Mouse (Mus musculus) brown adipose tissue, adult 24 weeks (tissue): ENCODE data around the gene Mrpl40. TPM values are rescaled to one million over a fixed set of nuclear protein-coding genes. Genes with fewer than 3 reads are reported as not detected.
"Not testable (repeated sequence)": the region's sequence is repeated elsewhere in the genome, so short reads cannot be mapped to it uniquely, and the experiment has no call there.

Experiments used
- H3K27ac ChIP-seq: fragments of 200-500 bp; replicated peaks from 2 replicates; pipeline ENCODE4 v1.5.1; 2012; ENCODE audit warnings: low read depth, mild to moderate bottlenecking, low read length
- H3K4me1 ChIP-seq: fragments of 200-500 bp; 2 replicates; pipeline ENCODE4 v1.6.1; 2012; ENCODE audit warnings: low read length, mixed read lengths; ENCODE audit not compliant: control insufficient read depth, insufficient read depth, insufficient read length
- H3K4me3 ChIP-seq: fragments of 200-500 bp; 2 replicates; pipeline ENCODE4 v1.5.1; 2012; ENCODE audit warnings: low read depth, mild to moderate bottlenecking, low read length, moderate library complexity; ENCODE audit not compliant: insufficient read depth
- polyA plus RNA-seq: library from polyadenylated mRNA; stranded (reverse); fragments of >200 nt; gene quantifications from 2 replicates; pipeline ENCODE4 v1.2.4, GENCODE M21; 2012; ENCODE audit not compliant: missing spikeins, insufficient read depth, insufficient read length

Gene Mrpl40
- polyA plus RNA-seq = 90.0 and 124 TPM in 2 replicates

DNA sequence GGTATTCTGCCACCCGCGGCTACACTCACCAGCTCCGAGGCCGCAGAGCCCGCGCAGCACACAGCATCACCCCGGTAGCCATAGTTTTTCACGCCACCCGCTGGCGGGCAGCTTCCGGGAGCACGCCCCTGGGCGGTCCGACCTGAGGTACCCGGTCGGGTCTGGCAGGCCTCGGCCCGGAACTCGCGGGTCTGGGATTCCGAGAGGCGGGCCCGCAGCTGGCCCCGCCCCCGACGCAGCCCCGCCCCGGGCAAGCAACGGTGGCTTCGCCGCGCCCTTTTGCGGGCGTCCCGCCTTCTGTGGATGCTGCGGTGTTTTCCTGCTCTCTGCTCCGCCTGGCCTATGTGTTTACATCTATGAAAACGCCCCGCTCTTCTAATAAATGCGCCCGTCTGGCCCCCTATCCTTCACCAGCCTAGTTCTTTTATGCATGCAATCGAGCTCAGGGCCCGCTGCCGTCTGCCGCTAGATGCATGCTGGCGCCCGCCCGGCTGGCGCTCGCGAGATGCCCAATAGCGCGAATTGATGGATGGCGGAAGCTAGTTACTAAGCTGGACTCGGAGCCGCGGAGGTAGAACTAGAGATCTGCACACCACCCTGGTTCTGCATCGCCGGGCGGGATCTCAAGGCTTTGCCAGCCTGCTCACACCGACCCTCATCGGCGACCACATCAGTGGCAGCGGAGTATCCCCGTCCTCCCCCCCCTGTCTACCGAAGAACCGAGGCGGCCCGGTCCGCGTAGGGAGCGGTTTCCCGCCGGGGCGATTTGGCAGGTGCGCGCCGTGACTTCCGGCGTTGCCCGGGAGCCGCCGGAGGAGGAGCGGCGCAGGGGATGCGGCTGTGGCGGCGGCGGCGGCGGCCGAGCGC, at the start of gene Mrpl40, which contains the start of gene Hira:
Gene Mrpl40 (minus strand): TSS at position 421 of the 867 bp plus-strand sequence.
Gene Hira (plus strand): TSS at position 596 of the 867 bp plus-strand sequence.
- no peaks in the 10 kb centered on the region for H3K4me1 ChIP-seq
- H3K27ac ChIP-seq = peak within 1 kb of the TSS; percentile 78
- peak within 1 kb of the TSS; percentile 83 for H3K4me3 ChIP-seq

GRCm38 (mm10) chr16:18921771-18922170, 45.1 kb upstream of the Mrpl40 start:
- 0 out of 2 replicates have a peak, but pooled peaks cover 3% of the 10 kb centered on the region for H3K4me1 ChIP-seq
- H3K4me3 ChIP-seq = no peak overlapping the region
- H3K27ac ChIP-seq = peak overlapping the region; percentile 82

- no peaks in the 10 kb centered on the region for H3K4me1 ChIP-seq
- no peak overlapping the region for H3K4me3 ChIP-seq
- no peak overlapping the region for H3K27ac ChIP-seq
Measured at GRCm38 (mm10) chr16:18916064-18916463, 39.4 kb upstream of the Mrpl40 start.

- H3K4me1 ChIP-seq = no peaks in the 10 kb centered on the region
Measured at GRCm38 (mm10) chr16:18905648-18906047, 29.0 kb upstream of the Mrpl40 start.

DNA sequence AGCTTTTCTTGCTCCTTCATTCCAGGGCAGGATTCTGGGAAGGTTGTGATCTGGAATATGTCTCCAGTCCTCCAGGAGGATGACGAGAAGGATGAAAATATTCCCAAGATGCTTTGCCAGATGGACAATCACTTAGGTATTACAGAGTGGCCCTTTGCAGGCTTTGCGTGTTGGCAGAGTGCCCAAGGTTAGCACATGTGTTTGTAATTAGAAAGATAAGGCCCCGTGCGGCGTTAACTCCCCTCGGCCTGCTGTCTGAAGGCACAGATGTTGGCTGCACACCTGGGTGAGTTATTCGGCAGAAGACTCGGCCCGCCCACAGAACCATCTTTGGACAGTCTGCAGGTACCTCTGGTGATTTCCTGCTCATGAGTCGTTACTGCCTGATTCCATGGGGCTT, 19.8 kb upstream of the Mrpl40 start:
- Histone ChIP-seq H3K4me3 (no peak overlapping the region), H3K27ac (no peak overlapping the region), H3K4me1 (no peaks in the 10 kb centered on the region)

More at GRCm38 (mm10) chr16:18905648-18906047, 29.0 kb upstream of the Mrpl40 start:
- Histone ChIP-seq H3K4me3 (no peak overlapping the region), H3K27ac (no peak overlapping the region)

DNA sequence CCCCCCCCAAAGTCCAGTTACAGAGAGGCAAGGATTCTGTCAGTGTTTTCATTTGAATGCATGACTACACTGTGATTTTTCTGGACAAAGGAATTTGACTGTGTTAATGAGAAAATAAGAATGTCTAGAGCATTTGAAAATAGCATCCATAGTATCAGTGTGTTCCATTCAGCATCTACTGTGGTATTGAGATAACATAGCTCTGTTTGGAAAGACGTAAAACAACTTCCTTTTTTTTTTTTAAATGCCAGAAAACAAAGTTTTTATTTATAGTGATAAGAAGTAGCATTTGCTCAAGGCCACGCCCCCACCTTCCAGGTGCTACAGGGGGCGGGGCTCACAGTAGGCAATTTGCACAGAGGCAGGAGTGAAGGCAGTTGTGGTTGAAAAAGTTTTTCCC, 18.6 kb upstream of the Mrpl40 start:
- Histone ChIP-seq H3K4me3 (no peak overlapping the region), H3K27ac (no peak overlapping the region), H3K4me1 (no peaks in the 10 kb centered on the region)

DNA sequence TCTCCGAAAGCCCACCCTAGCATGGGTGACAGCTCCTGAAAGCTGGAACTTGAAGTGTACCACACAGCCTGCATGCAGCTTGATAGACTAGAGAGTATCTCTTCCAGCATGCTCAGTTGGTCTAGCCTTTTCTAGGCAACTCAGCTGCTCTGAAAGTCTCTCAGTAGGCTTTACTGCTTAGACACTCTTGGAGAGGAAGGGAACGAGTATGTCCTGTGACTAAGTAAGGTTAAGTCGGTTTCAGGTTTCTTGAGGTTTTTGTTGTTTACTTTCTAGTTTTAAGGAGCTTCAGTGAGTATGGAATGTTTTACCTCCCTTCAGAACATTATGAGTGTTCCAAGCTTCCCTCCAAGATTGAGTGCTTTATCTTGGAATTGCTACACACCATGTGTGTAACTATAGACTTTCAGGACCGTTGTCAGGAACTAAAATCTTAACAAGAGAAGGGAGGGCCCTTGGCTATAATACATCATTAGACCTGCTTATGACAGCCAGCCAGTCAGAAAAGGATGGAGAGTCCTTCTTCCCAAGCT, 17.2 kb upstream of the Mrpl40 start:
- no peak overlapping the region for H3K27ac ChIP-seq
- no peak overlapping the region for H3K4me3 ChIP-seq

DNA sequence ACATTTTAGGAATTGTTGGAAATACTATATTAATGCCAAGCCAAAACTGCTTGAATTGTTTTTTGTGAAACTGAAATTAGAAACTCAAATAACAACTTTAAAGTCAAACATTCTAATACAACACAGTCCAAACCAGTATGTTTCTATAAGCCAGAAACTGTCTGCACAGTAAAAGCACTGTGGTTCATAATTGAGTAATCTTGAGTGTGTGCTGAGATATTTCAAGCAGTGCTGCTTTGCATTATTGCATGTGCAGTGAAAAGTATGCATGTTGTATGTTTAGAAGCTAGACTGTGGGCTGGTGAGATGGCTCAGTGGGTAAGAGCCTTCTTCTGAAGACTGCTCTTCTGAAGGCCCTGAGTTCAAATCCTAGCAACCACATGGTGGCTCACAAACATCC, 7.4 kb upstream of the Mrpl40 start:
- Histone ChIP-seq H3K4me1 (peaks cover 4% of the 10 kb centered on the region; the same call in 1 of the 2 replicates), H3K27ac (no peak overlapping the region), H3K4me3 (no peak overlapping the region)

More for the DNA sequence above, 17.2 kb upstream of the Mrpl40 start:
- no peaks in the 10 kb centered on the region for H3K4me1 ChIP-seq

GRCm38 (mm10) chr16:18878091-18878720, 1.5 kb upstream of the Mrpl40 start:
- Histone ChIP-seq H3K27ac (no peak overlapping the region), H3K4me1 (no peaks in the 10 kb centered on the region), H3K4me3 (peak overlapping the region; percentile 83)

- Histone ChIP-seq H3K4me1 (no peaks in the 10 kb centered on the region), H3K4me3 (peak overlapping the region; percentile 83)
Measured at GRCm38 (mm10) chr16:18877386-18878090, 876 bp upstream of the Mrpl40 start.

DNA sequence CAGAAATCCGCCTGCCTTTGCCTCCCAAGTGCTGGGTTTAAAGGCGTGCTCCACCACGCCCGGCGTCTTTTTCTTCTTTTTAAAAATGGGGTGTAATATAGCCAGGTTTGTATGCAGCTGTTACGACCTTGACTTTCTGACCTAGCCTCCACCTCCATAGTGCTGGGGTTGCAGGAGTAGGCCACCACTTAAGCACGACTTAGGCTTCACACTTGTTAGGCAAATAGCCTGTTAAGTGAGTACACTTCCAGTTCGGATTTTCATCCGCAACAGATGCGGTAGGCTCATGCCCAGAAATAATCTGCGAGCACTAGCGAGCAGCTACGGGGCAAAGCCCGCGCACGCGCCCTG, 596 bp downstream of the Mrpl40 start:
- Histone ChIP-seq H3K4me1 (no peaks in the 10 kb centered on the region), H3K27ac (0 out of 2 replicates have a peak overlapping the region, but pooled peaks have one; percentile 1), H3K4me3 (peak overlapping the region; percentile 83)

More at GRCm38 (mm10) chr16:18877386-18878090, 876 bp upstream of the Mrpl40 start:
- peak overlapping the region; percentile 25; the same call in 1 of the 2 replicates for H3K27ac ChIP-seq

DNA sequence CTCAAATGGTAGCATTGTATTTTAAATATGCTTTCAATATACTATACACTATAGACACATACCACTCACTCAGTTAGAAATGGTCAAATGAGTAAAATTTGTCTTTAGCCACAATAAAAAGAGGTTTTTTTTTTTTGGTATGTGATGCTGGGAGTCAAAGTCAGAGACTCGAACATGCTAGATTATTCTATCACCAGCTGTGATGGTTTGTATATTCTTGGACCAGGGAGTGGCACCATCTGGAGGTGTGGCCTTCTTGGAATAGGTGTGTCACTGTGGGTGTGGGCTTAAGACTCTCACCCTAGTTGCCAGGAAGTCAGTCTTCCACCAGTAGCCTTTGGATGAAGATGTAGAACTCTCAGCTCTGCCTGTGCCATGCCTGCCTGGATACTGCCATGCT, 6.2 kb downstream of the Mrpl40 start:
- not testable (repeated sequence) for H3K4me3 ChIP-seq, H3K27ac ChIP-seq, H3K4me1 ChIP-seq

DNA sequence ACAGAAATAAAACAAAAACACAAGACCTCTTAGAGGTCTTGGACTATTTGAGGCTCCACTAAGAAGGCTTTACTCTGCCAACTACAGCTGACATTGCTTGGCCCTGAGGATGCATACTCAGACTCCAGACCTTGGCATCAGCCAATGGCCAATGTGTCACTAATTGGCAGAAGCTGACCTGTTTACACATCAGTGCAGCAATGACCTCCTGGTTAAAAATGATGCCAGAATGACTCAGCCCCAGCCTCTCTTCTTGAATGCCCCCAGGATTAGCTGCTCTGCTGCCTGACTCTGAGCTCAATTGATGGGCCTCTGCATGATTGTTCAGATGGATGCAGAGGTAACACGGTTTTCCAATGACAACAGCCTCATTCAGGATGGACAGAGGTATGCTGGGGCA, 16.5 kb downstream of the Mrpl40 start:
- no peaks in the 10 kb centered on the region; the same call in 1 of the 2 replicates for H3K4me1 ChIP-seq
- no peak overlapping the region for H3K27ac ChIP-seq
- no peak overlapping the region for H3K4me3 ChIP-seq

- Histone ChIP-seq H3K27ac (no peak overlapping the region), H3K4me1 (no peaks in the 10 kb centered on the region; the same call in 1 of the 2 replicates), H3K4me3 (no peak overlapping the region)
Measured at GRCm38 (mm10) chr16:18858551-18858950, 18.1 kb downstream of the Mrpl40 start.
